Mouse (Mus musculus): ENCODE results near the gene Foxp1.

Foxp1 gene

DNA sequence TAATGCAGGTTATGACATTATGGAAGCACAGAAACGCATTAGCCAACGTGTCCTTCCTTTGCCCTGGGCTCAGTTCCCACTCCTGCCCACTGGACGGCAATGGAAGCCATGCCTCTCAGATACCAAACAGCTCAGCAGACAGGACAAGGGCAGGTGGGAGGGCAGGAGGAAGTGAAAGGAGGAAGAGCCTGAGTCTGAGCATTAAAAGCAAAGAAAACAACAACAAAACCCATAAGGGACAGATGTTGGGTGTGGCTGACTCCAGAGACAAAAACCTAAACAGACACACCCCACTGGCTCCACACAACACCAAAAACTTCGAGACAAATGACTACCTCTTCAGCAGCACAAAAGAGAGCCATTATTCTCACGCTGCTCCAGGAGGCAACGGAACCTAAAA lies 515.0 kb downstream of the Foxp1 start:
- peak in 1 of 2 experiments; percentile 33 for DNase-seq

DNA sequence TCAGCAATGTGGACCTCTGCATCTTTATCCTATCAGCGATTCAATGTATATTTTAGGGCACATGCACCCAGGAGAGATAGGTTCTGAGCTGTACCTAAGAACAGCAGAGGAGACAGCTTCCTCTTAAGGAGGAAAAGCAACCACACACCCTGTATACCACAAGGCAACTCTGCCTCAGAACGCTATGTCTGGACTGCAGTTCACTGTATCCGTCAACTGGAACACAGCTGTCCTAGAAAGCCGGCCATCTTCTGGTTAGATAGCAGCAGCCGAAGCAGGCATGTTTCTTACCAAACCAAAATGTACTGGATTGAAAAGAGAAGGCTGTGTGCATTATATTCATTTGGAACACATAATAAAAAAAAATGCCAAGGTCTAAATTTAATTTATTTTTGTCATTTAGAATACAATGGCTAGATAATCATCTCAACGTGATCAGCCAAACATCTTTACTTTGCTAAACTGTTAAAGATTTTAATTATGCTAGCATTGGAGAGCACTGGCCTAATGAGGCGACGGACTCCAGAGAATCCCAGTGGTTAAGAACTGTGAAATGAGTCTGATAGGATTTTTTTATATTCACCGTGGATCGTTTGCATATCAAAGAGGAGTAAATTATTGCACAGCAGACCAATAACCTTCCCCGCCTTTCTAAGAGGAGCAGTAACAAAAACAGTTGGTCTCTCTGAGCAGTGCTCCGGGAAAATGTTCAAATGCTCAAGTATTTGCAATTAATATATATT lies 518.1 kb downstream of the Foxp1 start:
- no peak for DNase-seq

- DNase-seq = no peak
Measured at GRCm38 (mm10) chr6:99003108-99003709, 519.3 kb downstream of the Foxp1 start.

- no peak for DNase-seq
Measured at GRCm38 (mm10) chr6:99001637-99002036, 520.9 kb downstream of the Foxp1 start.

- DNase-seq = no peak
Measured at GRCm38 (mm10) chr6:98998971-98999932, 523.3 kb downstream of the Foxp1 start.

GRCm38 (mm10) chr6:98997742-98998141 lies 524.8 kb downstream of the Foxp1 start:
- peak in 1 of 2 experiments; percentile 21 for DNase-seq

GRCm38 (mm10) chr6:98996822-98997221 lies 525.7 kb downstream of the Foxp1 start:
- no peak for DNase-seq

DNA sequence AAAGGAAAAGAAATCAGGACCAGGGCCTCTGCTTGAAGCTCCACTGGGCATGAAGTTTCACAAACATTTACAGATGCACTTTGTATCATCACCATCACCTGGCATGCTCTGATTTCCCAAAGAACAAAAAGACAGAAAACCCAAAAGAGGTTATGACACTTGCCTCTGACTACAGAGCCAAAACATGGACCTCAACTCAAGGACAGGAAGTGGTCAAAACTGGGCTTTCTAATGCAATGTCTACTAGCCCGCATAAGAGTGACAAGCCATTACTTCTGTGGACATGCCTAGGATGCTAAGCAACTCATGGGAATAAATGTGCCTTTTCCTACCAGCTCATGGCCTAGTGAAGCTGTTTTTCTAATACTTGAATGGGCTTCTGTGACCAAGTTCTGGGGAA lies 526.2 kb downstream of the Foxp1 start:
- no peak for DNase-seq

- no peak for DNase-seq
Measured at GRCm38 (mm10) chr6:98995681-98996080, 526.8 kb downstream of the Foxp1 start.

GRCm38 (mm10) chr6:98994902-98995301 lies 527.6 kb downstream of the Foxp1 start:
- DNase-seq = peak in 1 of 2 experiments; percentile 30

GRCm38 (mm10) chr6:98994104-98994787 lies 528.3 kb downstream of the Foxp1 start:
- DNase-seq = no peak

GRCm38 (mm10) chr6:98993231-98993630 lies 529.3 kb downstream of the Foxp1 start:
- no peak for DNase-seq

DNA sequence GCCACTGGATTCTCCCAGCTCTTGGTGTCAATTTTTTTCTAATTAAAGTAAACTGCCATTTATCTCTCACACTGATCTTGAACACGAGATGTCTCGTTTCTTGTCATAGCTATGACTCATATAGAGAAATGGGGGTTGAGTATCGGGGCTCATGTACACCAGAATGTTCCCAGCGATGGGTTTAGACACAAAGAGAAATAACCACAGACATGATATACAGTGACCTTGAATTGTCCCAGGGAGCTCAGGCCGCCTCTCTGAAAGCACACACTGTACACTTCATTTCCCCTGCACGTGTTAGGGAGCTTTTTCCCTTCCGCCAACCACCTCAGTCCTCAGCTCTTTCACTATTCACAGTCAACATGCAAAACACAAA lies 529.8 kb downstream of the Foxp1 start:
- DNase-seq = no peak

- no peak for DNase-seq
Measured at GRCm38 (mm10) chr6:98991900-98992771, 530.4 kb downstream of the Foxp1 start.

DNA sequence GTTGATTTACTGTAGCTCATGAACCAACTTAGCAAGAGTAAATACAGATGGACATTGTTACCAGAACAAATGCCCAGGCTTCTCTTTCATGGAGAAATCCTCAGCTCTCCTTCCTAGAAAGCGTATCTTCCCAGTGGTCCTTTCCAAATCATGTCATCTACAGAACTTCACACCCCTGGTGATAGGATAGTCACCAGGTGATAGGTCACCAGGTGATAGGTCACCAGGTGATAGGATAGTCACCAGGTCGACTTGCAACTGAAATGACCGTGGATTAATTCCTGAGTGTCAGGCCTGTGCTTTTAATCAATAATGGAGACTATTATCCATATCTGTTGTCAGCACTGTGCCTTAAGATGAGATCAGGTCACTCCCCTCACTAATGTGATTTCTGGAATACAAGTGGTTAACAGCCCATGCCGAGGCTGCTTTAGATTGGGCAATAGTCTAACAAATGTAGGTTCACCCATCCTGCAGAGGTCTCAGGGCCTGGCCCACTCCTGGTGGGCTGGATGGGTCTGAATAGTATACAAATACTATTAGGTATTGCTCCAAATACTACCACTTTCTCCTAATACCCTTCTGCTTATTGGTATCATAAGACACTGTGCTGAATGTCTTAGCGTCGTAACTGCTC lies 534.9 kb downstream of the Foxp1 start:
- no peak for DNase-seq

DNA sequence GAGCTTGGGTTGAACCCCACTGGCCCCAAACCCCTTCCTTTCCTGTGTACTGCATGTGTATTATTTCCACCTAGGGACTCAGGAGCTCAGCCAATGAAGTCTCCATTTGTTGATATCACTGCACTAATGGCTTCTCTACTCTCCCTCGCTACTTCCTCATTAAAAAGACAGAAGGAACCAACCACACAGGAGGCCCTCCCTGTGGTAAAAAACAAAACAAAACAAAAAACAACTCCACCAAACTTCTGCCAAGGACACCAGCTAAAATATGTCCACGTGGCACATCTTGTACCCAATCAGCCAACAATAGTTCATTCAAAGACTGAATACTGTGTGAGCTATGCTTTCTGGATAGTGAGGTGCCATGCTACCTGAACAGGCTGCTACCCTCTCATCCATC lies 537.1 kb downstream of the Foxp1 start:
- no peak for DNase-seq

- DNase-seq = no peak
Measured at GRCm38 (mm10) chr6:98984626-98985025, 537.9 kb downstream of the Foxp1 start.

DNA sequence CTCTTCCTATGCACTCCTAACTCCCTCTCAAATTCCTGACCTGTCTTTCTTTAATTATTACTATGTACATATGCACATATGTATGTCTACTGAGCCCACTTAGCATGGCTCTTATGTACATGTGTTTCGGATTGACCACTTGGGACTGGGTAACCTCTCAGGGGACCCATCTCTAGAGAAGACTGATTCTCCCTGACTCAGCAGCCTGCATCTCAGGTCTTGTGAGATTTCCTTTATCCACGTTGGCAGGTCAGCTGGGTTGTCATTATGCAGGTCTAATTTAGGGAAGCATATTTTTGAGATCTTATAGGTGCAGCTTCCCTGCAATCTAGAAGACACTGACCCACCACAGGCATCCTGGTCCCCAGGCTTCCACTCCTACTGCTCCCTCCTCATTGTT lies 538.5 kb downstream of the Foxp1 start:
- no peak for DNase-seq

DNA sequence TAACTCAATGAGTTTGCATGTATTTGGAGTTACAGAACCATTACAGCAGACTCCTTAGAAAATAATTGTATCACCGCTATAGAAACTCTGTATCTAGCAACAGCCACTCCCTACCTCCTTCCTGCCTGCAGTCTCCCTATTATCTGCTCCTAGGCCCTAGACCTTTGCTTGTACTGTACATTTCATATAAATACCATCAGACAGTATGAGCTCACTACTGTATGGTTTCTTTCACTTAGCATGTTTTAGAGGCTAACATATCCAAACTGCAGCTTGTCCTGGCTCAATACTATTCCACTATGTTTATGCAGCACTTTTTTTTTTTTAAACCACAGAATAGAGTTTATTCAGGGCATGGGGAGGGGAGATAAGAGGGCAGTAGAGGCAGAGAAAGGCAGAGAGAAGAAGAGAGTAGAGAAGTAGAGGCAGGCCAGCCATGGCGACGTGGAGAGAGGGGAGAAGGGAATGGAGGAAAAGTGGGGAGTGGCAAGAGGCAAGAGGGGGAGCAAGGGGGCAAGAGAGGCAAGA lies 539.1 kb downstream of the Foxp1 start:
- DNase-seq = no peak

DNA sequence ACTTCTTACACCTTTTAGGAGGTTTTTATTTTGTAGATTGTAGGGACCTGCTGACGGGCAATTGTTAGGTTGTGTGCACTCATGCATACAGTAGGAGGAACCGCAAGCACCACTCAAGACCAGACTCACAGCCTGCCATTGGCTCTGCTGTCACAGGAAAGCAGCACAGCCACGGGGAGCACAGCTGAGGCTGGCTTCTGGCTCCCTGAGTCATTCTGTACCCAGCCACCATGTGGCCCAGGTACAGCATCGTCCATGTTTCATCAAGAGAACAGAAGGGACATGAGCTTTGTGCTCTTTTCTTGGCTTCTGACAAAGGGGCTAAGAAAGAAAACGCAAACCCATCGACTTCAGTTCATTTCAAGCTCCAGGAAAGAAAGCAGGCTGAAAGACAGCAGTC lies 541.3 kb downstream of the Foxp1 start:
- DNase-seq = no peak

- DNase-seq = no peak
Measured at GRCm38 (mm10) chr6:98980432-98980831, 542.1 kb downstream of the Foxp1 start.

All from spleen, adult 18-20 months (tissue).